ENCODE assay signal across 8 mouse cellular contexts in genomic region chr1:189927644-189928043, GRCm38 (mm10). TPM values are rescaled to one million over a fixed set of nuclear protein-coding genes. Genes with fewer than 3 reads are reported as not detected.
DNase-seq lines count a peak whose midpoint lies in the region; ATAC-seq and TF ChIP-seq lines count a peak whose summit lies in the region.

No protein-coding gene starts in this region.

- ATAC-seq in common myeloid progenitor, adult 5-6 weeks (replicated peaks; ENCODE audit: low read depth, poor library complexity, severe bottlenecking), result peak; percentile 99
- ATAC-seq in kidney, embryonic 14.5 days (ENCODE audit: low FRiP score, low TSS enrichment), result peak; percentile 61; the same call in 1 of the 2 replicates
- peak; percentile 79 for ATAC-seq in lung, postnatal 0 days

- no peak overlapping the region for H3K9ac ChIP-seq in kidney, embryonic 14.5 days (ENCODE audit: low read depth, low read length)
- H3K9ac ChIP-seq in lung, postnatal 0 days (replicated peaks; ENCODE audit: low read depth), result no peak overlapping the region

- no peaks in the 10 kb centered on the region for H3K36me3 ChIP-seq in kidney, embryonic 14.5 days (ENCODE audit: control insufficient read depth, insufficient read depth, low read length)
- no peaks in the 10 kb centered on the region for H3K36me3 ChIP-seq in lung, postnatal 0 days (ENCODE audit: insufficient read depth, low read length)
- H3K36me3 ChIP-seq in splenic B cell, adult 2 months (ENCODE audit: control insufficient read depth, insufficient read depth, low read length, poor library complexity, severe bottlenecking), result no peaks in the 10 kb centered on the region

- H3K4me1 ChIP-seq in kidney, embryonic 14.5 days (ENCODE audit: control insufficient read depth, insufficient read depth, low read length), result peaks cover 3% of the 10 kb centered on the region; the same call in 1 of the 2 replicates
- no peaks in the 10 kb centered on the region for H3K4me1 ChIP-seq in lung, postnatal 0 days (ENCODE audit: insufficient read depth, low read depth, low read length)

- no peak overlapping the region for H3K27ac ChIP-seq in kidney, embryonic 14.5 days (ENCODE audit: low read depth, low read length)
- no peak overlapping the region for H3K27ac ChIP-seq in lung, postnatal 0 days (ENCODE audit: low read length)

- peak; percentile 88 for TF ChIP-seq CTCF in lung, postnatal 0 days (IDR thresholded peaks at IDR 0.05)

- WGBS in kidney, embryonic 14.5 days, result 5% methylated on average over 6 of the region's 6 CpGs
- 7% methylated on average over 6 of the region's 6 CpGs for WGBS in lung, postnatal 0 days

- no peaks in the 10 kb centered on the region for H3K9me3 ChIP-seq in kidney, embryonic 14.5 days (ENCODE audit: control insufficient read depth, low read length)
- no peaks in the 10 kb centered on the region for H3K9me3 ChIP-seq in lung, postnatal 0 days (ENCODE audit: low read length)

- no peak overlapping the region for H3K4me3 ChIP-seq in kidney, embryonic 14.5 days (ENCODE audit: low read length)
- H3K4me3 ChIP-seq in lung, postnatal 0 days (ENCODE audit: low read depth, low read length), result no peak overlapping the region

- no peak overlapping the region; the same call in 1 of the 2 replicates for H3K4me2 ChIP-seq in kidney, embryonic 14.5 days (replicated peaks; ENCODE audit: low read depth, low read length)
- no peak overlapping the region for H3K4me2 ChIP-seq in lung, postnatal 0 days (replicated peaks; ENCODE audit: low read depth, low read length)

- intact Hi-C loops in left cerebral cortex, postnatal 25 days (cut with DNase I), result loop anchor here (1.0 kb wide), 1 partner anchor 40 kb away; no protein-coding TSS in a partner anchor

- peak; percentile 37 to 57 for DNase-seq in left cerebral cortex, postnatal 25 days (ENCODE audit: low spot score in 2 of 2)
- no peak for DNase-seq in left cerebral cortex, adult 8-10 months (ENCODE audit: low spot score in 2 of 2)
- DNase-seq in adipocyte (ENCODE audit: low spot score), result peak; percentile 69
- peak; percentile 77 for DNase-seq in heart, adult 8-10 months (ENCODE audit: low spot score)
- peak; percentile 80 for DNase-seq in lung, postnatal 0 days (ENCODE audit: low spot score)
- peak; percentile 62 for DNase-seq in splenic B cell, adult 2 months (ENCODE audit: low read depth, low spot score)

- H3K27me3 ChIP-seq in kidney, embryonic 14.5 days (ENCODE audit: control insufficient read depth, insufficient read depth, low read length), result no peaks in the 10 kb centered on the region
- H3K27me3 ChIP-seq in lung, postnatal 0 days (replicated peaks; ENCODE audit: insufficient read depth, low read length), result no peaks in the 10 kb centered on the region
- no peaks in the 10 kb centered on the region for H3K27me3 ChIP-seq in splenic B cell, adult 2 months (ENCODE audit: control insufficient read depth, insufficient read depth, low read length, poor library complexity, severe bottlenecking)

- no peak for TF ChIP-seq EP300 in lung, postnatal 0 days (IDR thresholded peaks at IDR 0.05)

RNA-seq across cellular contexts. Expression of gene Smyd2, which starts 5.5 kb away (rescaled TPM):
- total RNA-seq in left cerebral cortex, postnatal 25 days (2021), result 100 to 1,000 TPM in 1 of 2 experiments, 10 to 100 TPM in 1; 96.3 to 104 TPM
- total RNA-seq in left cerebral cortex, adult 8-10 months (2022), result 100 to 1,000 TPM in 1 of 4 experiments, 10 to 100 TPM in 3; 87.4 to 105 (median 91.9) TPM
- total RNA-seq in common myeloid progenitor, adult 5-6 weeks (2017), result 125 and 146 TPM in 2 replicates
- 100 to 1,000 TPM in 2 of 4 experiments, 10 to 100 TPM in 2; 83.0 to 114 (median 106) TPM for total RNA-seq in heart, adult 8-10 months (2022)
- polyA plus RNA-seq in kidney, embryonic 14.5 days (2014; fragmentation: Nextera tagmentation; extraction: Ambion mirVana), result 85.6 and 93.3 TPM in 2 replicates
- 34.3 and 35.9 TPM in 2 replicates for polyA plus RNA-seq in lung, postnatal 0 days (2015; fragmentation: Nextera tagmentation; extraction: Ambion mirVana)

Comparison
In these comparisons a context has a peak if more than half of its experiments do, and no peak if none do; other contexts are left out.
1. DNase-seq: peak in left cerebral cortex, postnatal 25 days (2 of 2), adipocyte (single experiment), heart, adult 8-10 months (single experiment), lung, postnatal 0 days (single experiment) and splenic B cell, adult 2 months (single experiment); none in left cerebral cortex, adult 8-10 months (0 of 2).
2. Peak in every context shown above with its lines, with median percentiles within 50 percentile points of each other: ATAC-seq.